ENCODE assay signal across 20 mouse cellular contexts in the genomic region with DNA sequence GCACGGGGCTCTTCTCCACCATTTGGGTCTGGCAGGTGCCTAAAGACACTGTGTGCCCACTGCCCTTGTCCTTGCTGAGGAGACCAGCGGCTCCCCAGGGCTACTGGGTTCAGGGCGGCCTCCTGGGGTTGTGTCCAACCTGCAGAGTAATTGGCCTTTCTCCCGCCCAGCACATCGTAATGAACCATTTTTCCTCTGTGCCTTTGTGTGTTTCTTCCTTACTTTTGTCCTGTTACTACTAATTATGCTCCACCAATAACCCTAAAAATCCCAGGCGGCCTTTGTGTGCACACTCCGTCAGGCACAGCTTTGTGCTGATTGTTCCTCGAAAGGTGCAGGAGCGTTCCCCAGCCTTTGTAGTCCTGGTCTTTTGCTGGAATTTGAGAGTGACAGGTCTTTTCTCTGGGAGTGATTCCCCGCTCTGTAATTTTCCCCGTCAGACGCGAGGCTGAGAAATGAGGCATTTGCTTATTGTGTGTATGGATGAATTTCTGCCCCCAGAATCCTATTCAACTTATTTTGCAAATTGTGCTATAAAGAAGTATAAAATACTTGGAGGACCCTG.
DNase-seq lines count a peak whose midpoint lies in the region; ATAC-seq and TF ChIP-seq lines count a peak whose summit lies in the region.
"Had no signal": no experiment of that assay in that cellular context is flagged by ENCODE, and none has a peak within 500 bp of the region (broad histone marks: within the 10 kb centered on the region; RNA-seq: fewer than 3 reads in every experiment).

No protein-coding gene starts in this region.

- ATAC-seq in forebrain, embryonic 15.5 days (replicated peaks), result peak; percentile 51
- no peak for ATAC-seq in hindbrain, embryonic 16.5 days
- ATAC-seq in midbrain, postnatal 0 days (ENCODE audit: low FRiP score), result no peak
- ATAC-seq: Patski had no signal

- TF ChIP-seq CTCF in midbrain, postnatal 0 days (IDR thresholded peaks at IDR 0.05), result no peak
- TF ChIP-seq CTCF in kidney, adult 2 months (conservative IDR thresholded peaks at IDR 0.05; ENCODE audit: insufficient read depth, insufficient read length, low read depth, low read length), result no peak

- no peak overlapping the region for H3K4me3 ChIP-seq in embryonic facial prominence, embryonic 10.5 days
- no peak overlapping the region for H3K4me3 ChIP-seq in forebrain, embryonic 15.5 days
- H3K4me3 ChIP-seq in hindbrain, embryonic 16.5 days (ENCODE audit: low read length), result no peak overlapping the region
- H3K4me3 ChIP-seq in midbrain, postnatal 0 days (ENCODE audit: low read depth, low read length), result no peak overlapping the region
- H3K4me3 ChIP-seq in limb, embryonic 10.5 days, result no peak overlapping the region
- no peak overlapping the region for H3K4me3 ChIP-seq in kidney, adult 2 months (ENCODE audit: insufficient read depth, low read depth, low read length)
- H3K4me3 ChIP-seq: heart, embryonic 13.5 days; limb, embryonic 13.5 days; liver, embryonic 15.5 days had no signal

- peak overlapping the region; percentile 73 for H3K27ac ChIP-seq in embryonic facial prominence, embryonic 10.5 days (replicated peaks)
- H3K27ac ChIP-seq in forebrain, embryonic 15.5 days (replicated peaks), result peak overlapping the region; percentile 88
- peak overlapping the region; percentile 36 for H3K27ac ChIP-seq in hindbrain, embryonic 16.5 days (ENCODE audit: low read depth, low read length)
- H3K27ac ChIP-seq in midbrain, postnatal 0 days (ENCODE audit: low read depth, low read length), result peak overlapping the region; percentile 78
- H3K27ac ChIP-seq in limb, embryonic 10.5 days, result no peak overlapping the region
- no peak overlapping the region for H3K27ac ChIP-seq in kidney, adult 2 months (ENCODE audit: insufficient read depth, low read depth, low read length)
- H3K27ac ChIP-seq: heart, embryonic 13.5 days; limb, embryonic 13.5 days; liver, embryonic 15.5 days had no signal

- H3K4me1 ChIP-seq in embryonic facial prominence, embryonic 10.5 days, result peaks cover 58% of the 10 kb centered on the region
- peaks cover 52% of the 10 kb centered on the region for H3K4me1 ChIP-seq in forebrain, embryonic 15.5 days
- peaks cover 28% of the 10 kb centered on the region for H3K4me1 ChIP-seq in hindbrain, embryonic 16.5 days (ENCODE audit: control insufficient read depth, insufficient read depth, low read depth, low read length)
- peaks cover 30% of the 10 kb centered on the region for H3K4me1 ChIP-seq in midbrain, postnatal 0 days (ENCODE audit: insufficient read depth, low read length)
- peaks cover 32% of the 10 kb centered on the region for H3K4me1 ChIP-seq in limb, embryonic 10.5 days
- H3K4me1 ChIP-seq in kidney, adult 2 months (ENCODE audit: control insufficient read depth, insufficient read depth, low read length), result no peaks in the 10 kb centered on the region
- H3K4me1 ChIP-seq: liver, embryonic 15.5 days had no signal

- H3K9ac ChIP-seq in forebrain, embryonic 15.5 days (replicated peaks), result no peak overlapping the region; the same call in 1 of the 2 replicates
- no peak overlapping the region for H3K9ac ChIP-seq in hindbrain, embryonic 16.5 days (ENCODE audit: low read depth, low read length)
- H3K9ac ChIP-seq in midbrain, postnatal 0 days (replicated peaks; ENCODE audit: low read length, poor library complexity, severe bottlenecking), result no peak overlapping the region
- H3K9ac ChIP-seq: heart, embryonic 13.5 days; limb, embryonic 13.5 days; liver, embryonic 15.5 days had no signal

- no peak for TF ChIP-seq POLR2A in kidney, adult 2 months (IDR thresholded peaks at IDR 0.05; ENCODE audit: low read depth, low read length)

- DNase-seq in embryonic facial prominence, embryonic 10.5 days (ENCODE audit: low spot score), result no peak
- no peak for DNase-seq in midbrain, postnatal 0 days (ENCODE audit: low spot score)
- no peak for DNase-seq in kidney, postnatal 14 days
- DNase-seq in limb, embryonic 10.5 days (ENCODE audit: low spot score), result no peak
- DNase-seq in kidney, adult 2 months, result no peak
- no peak for DNase-seq in spleen, postnatal 4 days (ENCODE audit: low spot score in 2 of 2)
- DNase-seq: B cell, adult 2 months; cerebellum, adult 2 months; heart, postnatal 4 days; kidney, adult 11 months; kidney, postnatal 4 days; layer of hippocampus, postnatal 36 days; lung, postnatal 10 days; right cerebral cortex, postnatal 14 days had no signal

- no peaks in the 10 kb centered on the region for H3K9me3 ChIP-seq in embryonic facial prominence, embryonic 10.5 days
- no peaks in the 10 kb centered on the region for H3K9me3 ChIP-seq in forebrain, embryonic 15.5 days
- no peaks in the 10 kb centered on the region for H3K9me3 ChIP-seq in hindbrain, embryonic 16.5 days (ENCODE audit: control insufficient read depth, low read length)
- no peaks in the 10 kb centered on the region for H3K9me3 ChIP-seq in midbrain, postnatal 0 days (ENCODE audit: low read length)
- H3K9me3 ChIP-seq in limb, embryonic 10.5 days (replicated peaks), result no peaks in the 10 kb centered on the region
- H3K9me3 ChIP-seq: heart, embryonic 13.5 days; limb, embryonic 13.5 days; liver, embryonic 15.5 days had no signal

- H3K4me2 ChIP-seq in forebrain, embryonic 15.5 days (replicated peaks), result no peak overlapping the region
- no peak overlapping the region for H3K4me2 ChIP-seq in hindbrain, embryonic 16.5 days (ENCODE audit: low read length)
- 0 out of 2 replicates have a peak overlapping the region, but pooled peaks have one; percentile 1 for H3K4me2 ChIP-seq in midbrain, postnatal 0 days (ENCODE audit: low read depth, low read length, poor library complexity, severe bottlenecking)
- H3K4me2 ChIP-seq: heart, embryonic 13.5 days; limb, embryonic 13.5 days; liver, embryonic 15.5 days had no signal

- 49% methylated on average over 13 of the region's 13 CpGs for WGBS in embryonic facial prominence, embryonic 10.5 days
- 7% methylated on average over 13 of the region's 13 CpGs for WGBS in forebrain, embryonic 15.5 days
- 27% methylated on average over 13 of the region's 13 CpGs for WGBS in hindbrain, embryonic 16.5 days
- 21% methylated on average over 13 of the region's 13 CpGs for WGBS in midbrain, postnatal 0 days
- 79% methylated on average over 13 of the region's 13 CpGs for WGBS in limb, embryonic 10.5 days
- WGBS in kidney, adult 2 months, result 75% methylated on average over 13 of the region's 13 CpGs

- no peaks in the 10 kb centered on the region; the same call in 1 of the 2 replicates for H3K36me3 ChIP-seq in embryonic facial prominence, embryonic 10.5 days (replicated peaks)
- H3K36me3 ChIP-seq in forebrain, embryonic 15.5 days, result no peaks in the 10 kb centered on the region
- no peaks in the 10 kb centered on the region for H3K36me3 ChIP-seq in hindbrain, embryonic 16.5 days (ENCODE audit: control insufficient read depth, insufficient read depth, low read length)
- H3K36me3 ChIP-seq in midbrain, postnatal 0 days (ENCODE audit: insufficient read depth, low read length), result no peaks in the 10 kb centered on the region
- H3K36me3 ChIP-seq in limb, embryonic 10.5 days, result no peaks in the 10 kb centered on the region
- no peaks in the 10 kb centered on the region for H3K36me3 ChIP-seq in kidney, adult 2 months (ENCODE audit: control insufficient read depth, insufficient read depth, low read length)
- H3K36me3 ChIP-seq: heart, embryonic 13.5 days; limb, embryonic 13.5 days; liver, embryonic 15.5 days had no signal

- H3K27me3 ChIP-seq in embryonic facial prominence, embryonic 10.5 days (replicated peaks; ENCODE audit: low read depth, poor library complexity, severe bottlenecking), result peaks cover 17% of the 10 kb centered on the region; the same call in 1 of the 2 replicates
- H3K27me3 ChIP-seq in forebrain, embryonic 15.5 days, result 0 out of 2 replicates have a peak, but pooled peaks cover 4% of the 10 kb centered on the region
- no peaks in the 10 kb centered on the region for H3K27me3 ChIP-seq in hindbrain, embryonic 16.5 days (replicated peaks; ENCODE audit: control insufficient read depth, insufficient read depth, low read length)
- H3K27me3 ChIP-seq in midbrain, postnatal 0 days (ENCODE audit: insufficient read depth, low read length), result no peaks in the 10 kb centered on the region
- peaks cover 20% of the 10 kb centered on the region for H3K27me3 ChIP-seq in limb, embryonic 10.5 days (ENCODE audit: low read depth, poor library complexity, severe bottlenecking)
- no peaks in the 10 kb centered on the region; the same call in 1 of the 2 replicates for H3K27me3 ChIP-seq in kidney, adult 2 months (replicated peaks; ENCODE audit: control insufficient read depth, insufficient read depth, low read length)
- H3K27me3 ChIP-seq: liver, embryonic 15.5 days had no signal

Comparison
In these comparisons a context has a peak if more than half of its experiments do, and no peak if none do; other contexts are left out.
1. H3K27ac ChIP-seq: peak in embryonic facial prominence, embryonic 10.5 days (single experiment), forebrain, embryonic 15.5 days (single experiment), hindbrain, embryonic 16.5 days (single experiment) and midbrain, postnatal 0 days (single experiment); none in limb, embryonic 10.5 days (single experiment) and kidney, adult 2 months (single experiment).